Mouse (Mus musculus) kidney, postnatal 4 days (tissue): ENCODE data around the gene Trim8.

Source experiments
- DNase-seq, 2 experiments: peaks; one replicate each; pipeline ENCODE4 v3.0.0; 2021; ENCODE audit warnings: mixed read lengths in 2 of 2

The Trim8 gene

GRCm38 (mm10) chr19:46558009-46558408, 56.5 kb downstream of the Trim8 start:
- DNase-seq, result no peak

- DNase-seq, result peak in 1 of 2 experiments; percentile 28
Measured at GRCm38 (mm10) chr19:46558631-46559030, 57.1 kb downstream of the Trim8 start.

- DNase-seq, result peak; percentile 54 to 74
Measured at GRCm38 (mm10) chr19:46562132-46562531, 60.6 kb downstream of the Trim8 start.

GRCm38 (mm10) chr19:46562581-46563515, 61.3 kb downstream of the Trim8 start:
- no peak for DNase-seq

- DNase-seq, result no peak
Measured at GRCm38 (mm10) chr19:46563603-46564002, 62.1 kb downstream of the Trim8 start.

GRCm38 (mm10) chr19:46564043-46564462, 62.6 kb downstream of the Trim8 start:
- no peak for DNase-seq
